Mouse (Mus musculus): ENCODE measurements at regions not wholly inside any gene's neighbourhood (a gene's known extent, or its start where the extent isn't known, plus 50 kb on each side); places are given as distances from the start of the nearest gene placed in this dataset.
A peak's percentile ranks its signal among the peaks of the same experiment; 100 is the strongest.
"Not testable (repeated sequence)": the region's sequence is repeated elsewhere in the genome, so short reads cannot be mapped to it uniquely, and the experiment has no call there.

GRCm38 (mm10) chr13:58663316-58663715, 52.6 kb upstream of the Slc28a3 start:
- DNase-seq (ENCODE audit: low read depth, low spot score): peak; percentile 38

- no peak for DNase-seq (ENCODE audit: low read depth, low spot score)
Observed at GRCm38 (mm10) chr13:58668664-58669063, 58.0 kb upstream of the Slc28a3 start.

- no peak for DNase-seq (ENCODE audit: low read depth, low spot score)
Observed at GRCm38 (mm10) chr13:58670206-58670605, 59.5 kb upstream of the Slc28a3 start.

GRCm38 (mm10) chr13:58675611-58676010, 64.9 kb upstream of the Slc28a3 start:
- not testable (repeated sequence) for DNase-seq (ENCODE audit: low read depth, low spot score)

GRCm38 (mm10) chr13:58677521-58677920, 66.8 kb upstream of the Slc28a3 start:
- no peak for DNase-seq (ENCODE audit: low read depth, low spot score)

GRCm38 (mm10) chr13:58679663-58680062, 69.0 kb upstream of the Slc28a3 start:
- no peak for DNase-seq (ENCODE audit: low read depth, low spot score)

GRCm38 (mm10) chr13:58686822-58687221, 76.1 kb upstream of the Slc28a3 start:
- DNase-seq (ENCODE audit: low read depth, low spot score): no peak

GRCm38 (mm10) chr13:58687609-58688008, 76.9 kb upstream of the Slc28a3 start:
- DNase-seq (ENCODE audit: low read depth, low spot score): no peak

GRCm38 (mm10) chr13:58688249-58688648, 77.6 kb upstream of the Slc28a3 start:
- no peak for DNase-seq (ENCODE audit: low read depth, low spot score)

- no peak for DNase-seq (ENCODE audit: low read depth, low spot score)
Observed at GRCm38 (mm10) chr13:58694703-58695102, 84.0 kb upstream of the Slc28a3 start.

- no peak for DNase-seq (ENCODE audit: low read depth, low spot score)
Observed at GRCm38 (mm10) chr13:58695964-58696363, 85.3 kb upstream of the Slc28a3 start.

- DNase-seq (ENCODE audit: low read depth, low spot score): no peak
Observed at GRCm38 (mm10) chr13:58700021-58700420, 89.3 kb upstream of the Slc28a3 start.

- no peak for DNase-seq (ENCODE audit: low read depth, low spot score)
Observed at GRCm38 (mm10) chr13:58704141-58704540, 93.5 kb upstream of the Slc28a3 start.

GRCm38 (mm10) chr13:58716584-58716983, 89.8 kb upstream of the Ntrk2 start:
- DNase-seq (ENCODE audit: low read depth, low spot score): no peak

- DNase-seq (ENCODE audit: low read depth, low spot score): no peak
Observed at GRCm38 (mm10) chr13:58730500-58731105, 75.8 kb upstream of the Ntrk2 start.

- DNase-seq (ENCODE audit: low read depth, low spot score): no peak
Observed at GRCm38 (mm10) chr13:58732776-58733175, 73.6 kb upstream of the Ntrk2 start.

GRCm38 (mm10) chr13:58733615-58734014, 72.8 kb upstream of the Ntrk2 start:
- DNase-seq (ENCODE audit: low read depth, low spot score): no peak

- DNase-seq (ENCODE audit: low read depth, low spot score): no peak
Observed at GRCm38 (mm10) chr13:58735577-58735976, 70.8 kb upstream of the Ntrk2 start.

- DNase-seq (ENCODE audit: low read depth, low spot score): no peak
Observed at GRCm38 (mm10) chr13:58740731-58741130, 65.6 kb upstream of the Ntrk2 start.

- no peak for DNase-seq (ENCODE audit: low read depth, low spot score)
Observed at GRCm38 (mm10) chr13:58746056-58746455, 60.3 kb upstream of the Ntrk2 start.

- no peak for DNase-seq (ENCODE audit: low read depth, low spot score)
Observed at GRCm38 (mm10) chr13:58747685-58748084, 58.7 kb upstream of the Ntrk2 start.

- no peak for DNase-seq (ENCODE audit: low read depth, low spot score)
Observed at GRCm38 (mm10) chr13:58756125-58756524, 50.2 kb upstream of the Ntrk2 start.

Measured in embryo, embryonic 11.5 days (tissue).